Mouse (Mus musculus): ENCODE data around the gene Sec14l3. TPM values are rescaled to one million over a fixed set of nuclear protein-coding genes. Genes with fewer than 3 reads are reported as not detected.

Gene Sec14l3
- polyA plus RNA-seq, 1 experiment from 2014 or later = not detected

DNA sequence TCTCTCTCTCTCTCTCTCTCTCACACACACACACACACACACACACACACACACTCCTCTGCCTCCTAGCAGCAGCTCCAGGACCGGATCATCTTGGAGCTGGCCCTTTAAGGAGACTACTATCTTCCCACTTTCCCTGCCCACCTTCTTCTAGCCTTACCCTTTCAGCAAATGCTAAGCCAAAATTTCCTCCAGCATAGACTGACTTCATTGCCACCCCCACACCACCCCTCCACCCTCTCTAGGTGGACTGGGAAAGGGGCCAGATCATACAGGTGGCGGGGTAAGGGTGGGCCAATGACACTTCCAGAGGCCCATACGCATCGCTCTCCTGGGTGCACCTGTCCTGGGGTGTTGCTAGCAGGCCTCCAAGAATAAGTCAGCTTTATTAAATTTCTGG, 50.8 kb downstream of the Sec14l3 start:
- Histone ChIP-seq H3K36me3 (ENCODE audit: control insufficient read depth, insufficient read depth) (no peaks in the 10 kb centered on the region), H3K27me3 (ENCODE audit: control insufficient read depth, insufficient read depth, low read depth, low read length) (peaks cover 31% of the 10 kb centered on the region), H3K9me3 (replicated peaks; ENCODE audit: control insufficient read depth, low read length) (no peaks in the 10 kb centered on the region), H3K4me3 (ENCODE audit: low read depth, low read length) (no peak overlapping the region), H3K27ac (ENCODE audit: low read length) (no peak overlapping the region), H3K4me2 (ENCODE audit: low read depth, low read length) (no peak overlapping the region), H3K4me1 (ENCODE audit: control insufficient read depth, low read depth, low read length) (peaks cover 31% of the 10 kb centered on the region), H3K9ac (ENCODE audit: low read depth, low read length) (no peak overlapping the region)
- ATAC-seq (ENCODE audit: low read depth) = no peak
- 81% methylated on average over 4 of the region's 4 CpGs for WGBS (ENCODE audit: insufficient replicate concordance)

DNA sequence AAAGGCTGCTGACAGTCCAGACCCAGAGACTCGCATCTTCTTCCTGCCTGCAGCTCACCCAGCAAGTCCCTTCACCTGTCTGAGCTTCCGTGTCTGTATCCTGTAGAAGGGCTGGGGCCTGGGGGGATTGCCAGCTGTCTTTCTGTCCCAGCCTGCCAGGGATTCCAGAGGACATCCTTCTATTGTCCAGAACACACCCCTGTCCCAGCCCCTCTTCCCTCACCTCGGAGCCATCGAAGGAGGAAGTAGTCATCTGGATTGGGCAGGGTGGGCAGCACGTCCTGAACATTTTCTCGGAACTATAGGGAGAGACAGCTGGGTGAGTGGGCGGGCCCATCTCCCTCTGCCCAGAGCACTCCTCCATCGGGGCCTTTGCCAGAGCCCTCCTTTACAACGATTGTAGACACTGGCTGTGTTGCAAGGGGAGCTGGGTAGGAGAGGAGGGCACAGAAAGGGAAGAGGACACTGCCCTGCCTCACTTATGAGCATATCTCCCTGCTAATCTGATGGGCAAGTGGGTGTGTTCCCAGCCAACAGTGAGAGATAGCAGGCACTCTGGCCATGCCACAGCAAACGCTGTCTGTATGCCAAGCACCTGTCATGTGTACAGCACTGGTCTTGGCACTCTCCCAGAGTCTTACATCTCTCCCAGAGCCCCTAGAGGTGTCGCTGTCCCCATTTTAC, 52.0 kb downstream of the Sec14l3 start:
- 30% methylated on average over 11 of the region's 11 CpGs for WGBS (ENCODE audit: insufficient replicate concordance)

DNA sequence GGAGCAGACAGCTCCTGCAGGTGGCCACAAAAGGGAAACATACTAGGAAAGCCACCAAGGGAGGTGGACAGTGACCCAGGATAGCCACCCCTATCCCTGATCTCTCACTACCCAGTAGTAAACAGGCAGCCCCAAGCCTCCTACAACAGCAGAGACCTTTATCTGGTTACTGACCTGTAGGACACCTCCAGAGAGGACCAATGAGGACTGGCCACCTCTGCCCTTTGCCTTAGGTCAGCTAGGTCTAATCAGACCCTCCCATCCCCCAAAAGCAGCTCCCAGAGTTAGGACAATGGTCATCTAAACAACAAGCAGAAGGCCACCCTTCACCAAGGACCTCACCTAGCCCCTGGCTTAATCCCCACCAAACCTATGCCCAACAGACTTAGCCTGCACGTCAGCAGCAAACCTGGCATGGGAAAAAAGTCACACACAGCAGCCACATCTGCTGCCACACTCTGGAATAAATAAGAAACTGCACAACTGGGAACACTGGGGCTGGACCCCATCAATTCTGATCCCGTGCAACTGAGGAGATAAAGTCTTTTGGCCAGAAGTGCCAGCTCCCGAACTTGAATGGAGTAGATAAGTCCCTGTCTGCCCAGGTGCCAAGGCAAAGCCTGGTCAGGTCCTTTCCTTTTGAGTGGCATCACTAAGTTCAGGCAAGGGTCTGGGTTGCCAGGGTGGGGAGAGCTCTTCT, 52.9 kb downstream of the Sec14l3 start:
- ATAC-seq (ENCODE audit: low read depth) = peak; percentile 68
- Histone ChIP-seq H3K9ac (ENCODE audit: low read depth, low read length) (peak overlapping the region; percentile 63), H3K4me2 (ENCODE audit: low read depth, low read length) (peak overlapping the region; percentile 77), H3K9me3 (replicated peaks; ENCODE audit: control insufficient read depth, low read length) (no peaks in the 10 kb centered on the region), H3K27ac (ENCODE audit: low read length) (peak overlapping the region; percentile 62), H3K36me3 (ENCODE audit: control insufficient read depth, insufficient read depth) (no peaks in the 10 kb centered on the region), H3K27me3 (ENCODE audit: control insufficient read depth, insufficient read depth, low read depth, low read length) (peaks cover 35% of the 10 kb centered on the region), H3K4me1 (ENCODE audit: control insufficient read depth, low read depth, low read length) (peaks cover 33% of the 10 kb centered on the region), H3K4me3 (ENCODE audit: low read depth, low read length) (peak overlapping the region; percentile 68)
- WGBS (ENCODE audit: insufficient replicate concordance) = 11% methylated on average over 3 of the region's 3 CpGs

More for the DNA sequence above, 52.0 kb downstream of the Sec14l3 start:
- peaks cover 35% of the 10 kb centered on the region for H3K27me3 ChIP-seq (ENCODE audit: control insufficient read depth, insufficient read depth, low read depth, low read length)
- H3K4me1 ChIP-seq (ENCODE audit: control insufficient read depth, low read depth, low read length) = peaks cover 31% of the 10 kb centered on the region
- H3K4me2 ChIP-seq (ENCODE audit: low read depth, low read length) = peak overlapping the region; percentile 77
- H3K9ac ChIP-seq (ENCODE audit: low read depth, low read length) = peak overlapping the region; percentile 37
- peak overlapping the region; percentile 40; the same call in 1 of the 2 replicates for H3K27ac ChIP-seq (ENCODE audit: low read length)
- peak; percentile 63 for ATAC-seq (ENCODE audit: low read depth)
- peak overlapping the region; percentile 68 for H3K4me3 ChIP-seq (ENCODE audit: low read depth, low read length)
- H3K9me3 ChIP-seq (replicated peaks; ENCODE audit: control insufficient read depth, low read length) = no peaks in the 10 kb centered on the region
- H3K36me3 ChIP-seq (ENCODE audit: control insufficient read depth, insufficient read depth) = no peaks in the 10 kb centered on the region

DNA sequence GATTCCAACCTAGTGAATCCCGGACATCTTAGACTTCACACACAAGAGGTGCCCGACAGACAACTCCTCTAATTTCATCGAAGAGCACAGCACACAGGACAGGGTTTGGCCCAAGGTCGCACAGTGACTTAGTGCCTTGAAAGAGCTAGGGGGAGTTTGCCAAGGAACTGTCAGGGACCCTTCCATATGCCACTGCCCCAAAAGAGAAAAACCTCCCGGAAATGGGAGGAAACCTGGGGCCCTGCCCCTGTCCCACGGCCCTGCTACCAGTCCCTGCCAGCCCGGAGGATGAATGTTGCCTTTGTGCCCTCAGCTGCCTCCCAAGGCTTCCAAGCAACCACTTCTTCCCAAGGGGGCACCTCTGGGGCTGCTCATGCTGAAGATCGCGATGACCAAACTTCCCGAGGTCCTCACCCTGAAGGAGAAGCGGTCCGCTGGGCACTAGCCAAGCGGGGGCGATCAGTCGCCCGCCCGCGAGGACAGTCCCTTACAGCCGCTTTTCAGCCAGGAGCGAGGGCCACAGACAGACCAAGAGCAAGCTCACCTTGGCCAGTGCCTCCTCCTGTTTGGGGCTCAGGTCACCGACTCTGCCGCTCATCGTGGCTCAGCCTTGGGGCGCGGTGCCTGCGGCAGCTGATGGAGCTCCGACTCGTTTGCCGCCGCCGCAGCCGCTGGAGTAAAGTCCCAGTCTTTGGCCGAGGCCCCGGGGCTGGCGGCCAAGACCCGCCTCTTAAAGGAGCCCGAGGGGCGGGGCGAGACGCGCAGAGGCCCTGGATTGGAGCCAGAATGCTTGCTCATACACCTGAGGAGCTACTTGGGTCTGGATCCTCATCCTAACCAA, 53.7 kb downstream of the Sec14l3 start:
- H3K4me3 ChIP-seq (ENCODE audit: low read depth, low read length) = peak overlapping the region; percentile 68
- no peaks in the 10 kb centered on the region for H3K9me3 ChIP-seq (replicated peaks; ENCODE audit: control insufficient read depth, low read length)
- 2% methylated on average over 41 of the region's 41 CpGs for WGBS (ENCODE audit: insufficient replicate concordance)
- H3K4me2 ChIP-seq (ENCODE audit: low read depth, low read length) = peak overlapping the region; percentile 77
- H3K4me1 ChIP-seq (ENCODE audit: control insufficient read depth, low read depth, low read length) = peaks cover 34% of the 10 kb centered on the region
- peak overlapping the region; percentile 62 for H3K27ac ChIP-seq (ENCODE audit: low read length)
- ATAC-seq (ENCODE audit: low read depth) = peak; percentile 62
- H3K36me3 ChIP-seq (ENCODE audit: control insufficient read depth, insufficient read depth) = no peaks in the 10 kb centered on the region
- H3K9ac ChIP-seq (ENCODE audit: low read depth, low read length) = peak overlapping the region; percentile 63
- H3K27me3 ChIP-seq (ENCODE audit: control insufficient read depth, insufficient read depth, low read depth, low read length) = peaks cover 35% of the 10 kb centered on the region

DNA sequence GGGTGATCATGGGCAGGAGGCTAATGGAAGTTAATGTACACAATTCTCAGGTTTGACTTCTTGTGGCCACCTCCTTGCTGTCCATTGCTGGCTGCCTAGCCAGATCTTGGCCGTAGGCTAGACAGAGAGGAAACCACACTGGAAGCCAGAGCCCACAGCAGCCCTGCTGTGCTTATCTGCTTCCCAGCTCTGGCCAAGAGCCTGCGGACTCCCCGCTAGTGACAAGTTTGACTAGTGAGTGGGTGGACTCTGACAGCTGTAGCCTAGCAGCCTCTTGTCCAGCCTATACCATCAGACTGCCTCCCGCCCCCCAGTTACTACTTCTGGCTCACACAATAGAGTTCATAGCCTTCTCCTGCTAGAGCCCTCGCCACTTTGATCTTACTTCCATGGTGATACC, 55.0 kb downstream of the Sec14l3 start:
- H3K9ac ChIP-seq (ENCODE audit: low read depth, low read length) = no peak overlapping the region
- peaks cover 36% of the 10 kb centered on the region for H3K4me1 ChIP-seq (ENCODE audit: control insufficient read depth, low read depth, low read length)
- no peak overlapping the region for H3K27ac ChIP-seq (ENCODE audit: low read length)
- WGBS (ENCODE audit: insufficient replicate concordance) = 16% methylated on average over 5 of the region's 5 CpGs
- no peaks in the 10 kb centered on the region for H3K36me3 ChIP-seq (ENCODE audit: control insufficient read depth, insufficient read depth)
- no peak overlapping the region for H3K4me3 ChIP-seq (ENCODE audit: low read depth, low read length)
- H3K27me3 ChIP-seq (ENCODE audit: control insufficient read depth, insufficient read depth, low read depth, low read length) = peaks cover 35% of the 10 kb centered on the region
- ATAC-seq (ENCODE audit: low read depth) = 0 out of 2 replicates have a peak, but pooled peaks have one; percentile 7
- no peaks in the 10 kb centered on the region for H3K9me3 ChIP-seq (replicated peaks; ENCODE audit: control insufficient read depth, low read length)
- H3K4me2 ChIP-seq (ENCODE audit: low read depth, low read length) = no peak overlapping the region

DNA sequence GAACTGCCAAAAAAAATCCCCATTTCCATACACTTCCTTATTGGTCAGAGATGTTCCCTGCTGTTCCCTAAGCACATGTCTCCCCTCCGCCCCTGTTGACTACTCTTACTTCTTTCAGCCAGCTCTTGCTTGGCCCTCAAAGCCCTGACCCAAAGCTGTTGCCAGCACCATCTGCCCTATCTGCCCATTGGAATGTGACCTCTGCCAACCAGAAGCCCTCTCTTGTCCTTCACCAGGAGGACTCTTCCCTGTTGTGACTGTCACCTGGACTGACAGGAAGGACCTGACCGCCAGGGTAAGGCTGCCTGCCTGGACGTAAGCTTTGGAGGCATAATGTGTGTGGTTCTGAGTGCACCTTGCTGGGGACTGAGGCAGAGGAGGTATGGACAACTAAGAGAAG, 57.0 kb downstream of the Sec14l3 start:
- H3K27me3 ChIP-seq (ENCODE audit: control insufficient read depth, insufficient read depth, low read depth, low read length) = peaks cover 35% of the 10 kb centered on the region
- H3K9me3 ChIP-seq (replicated peaks; ENCODE audit: control insufficient read depth, low read length) = no peaks in the 10 kb centered on the region
- no peaks in the 10 kb centered on the region for H3K36me3 ChIP-seq (ENCODE audit: control insufficient read depth, insufficient read depth)
- H3K4me2 ChIP-seq (ENCODE audit: low read depth, low read length) = no peak overlapping the region
- peaks cover 29% of the 10 kb centered on the region for H3K4me1 ChIP-seq (ENCODE audit: control insufficient read depth, low read depth, low read length)
- 64% methylated on average over 3 of the region's 3 CpGs for WGBS (ENCODE audit: insufficient replicate concordance)
- H3K27ac ChIP-seq (ENCODE audit: low read length) = no peak overlapping the region
- no peak overlapping the region for H3K4me3 ChIP-seq (ENCODE audit: low read depth, low read length)
- no peak for ATAC-seq (ENCODE audit: low read depth)
- no peak overlapping the region for H3K9ac ChIP-seq (ENCODE audit: low read depth, low read length)

DNA sequence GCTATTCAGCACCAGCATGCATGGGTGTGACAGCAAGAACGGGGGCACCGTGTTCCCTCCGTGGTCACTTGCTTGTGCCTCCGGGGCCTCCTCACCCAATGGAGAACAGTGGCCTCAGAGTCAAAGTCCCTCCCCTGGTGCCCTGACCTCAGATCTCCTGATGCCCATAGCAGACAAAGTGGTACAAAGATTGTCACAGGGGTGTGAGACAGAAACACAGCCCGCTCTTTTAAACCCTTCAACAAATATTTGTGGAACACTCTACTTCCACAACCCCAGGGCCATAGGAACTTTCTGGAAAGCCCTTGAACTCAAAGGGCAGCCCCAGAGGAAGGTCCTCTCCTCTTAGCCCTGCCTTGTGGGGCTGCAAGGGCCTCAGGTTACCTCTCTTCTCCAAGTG, 57.6 kb downstream of the Sec14l3 start:
- H3K4me2 ChIP-seq (ENCODE audit: low read depth, low read length) = no peak overlapping the region
- peaks cover 35% of the 10 kb centered on the region for H3K27me3 ChIP-seq (ENCODE audit: control insufficient read depth, insufficient read depth, low read depth, low read length)
- WGBS (ENCODE audit: insufficient replicate concordance) = 43% methylated on average over 5 of the region's 5 CpGs
- H3K4me3 ChIP-seq (ENCODE audit: low read depth, low read length) = no peak overlapping the region
- H3K27ac ChIP-seq (ENCODE audit: low read length) = no peak overlapping the region
- peaks cover 23% of the 10 kb centered on the region for H3K4me1 ChIP-seq (ENCODE audit: control insufficient read depth, low read depth, low read length)
- ATAC-seq (ENCODE audit: low read depth) = no peak
- H3K36me3 ChIP-seq (ENCODE audit: control insufficient read depth, insufficient read depth) = no peaks in the 10 kb centered on the region
- no peak overlapping the region for H3K9ac ChIP-seq (ENCODE audit: low read depth, low read length)
- H3K9me3 ChIP-seq (replicated peaks; ENCODE audit: control insufficient read depth, low read length) = no peaks in the 10 kb centered on the region

DNA sequence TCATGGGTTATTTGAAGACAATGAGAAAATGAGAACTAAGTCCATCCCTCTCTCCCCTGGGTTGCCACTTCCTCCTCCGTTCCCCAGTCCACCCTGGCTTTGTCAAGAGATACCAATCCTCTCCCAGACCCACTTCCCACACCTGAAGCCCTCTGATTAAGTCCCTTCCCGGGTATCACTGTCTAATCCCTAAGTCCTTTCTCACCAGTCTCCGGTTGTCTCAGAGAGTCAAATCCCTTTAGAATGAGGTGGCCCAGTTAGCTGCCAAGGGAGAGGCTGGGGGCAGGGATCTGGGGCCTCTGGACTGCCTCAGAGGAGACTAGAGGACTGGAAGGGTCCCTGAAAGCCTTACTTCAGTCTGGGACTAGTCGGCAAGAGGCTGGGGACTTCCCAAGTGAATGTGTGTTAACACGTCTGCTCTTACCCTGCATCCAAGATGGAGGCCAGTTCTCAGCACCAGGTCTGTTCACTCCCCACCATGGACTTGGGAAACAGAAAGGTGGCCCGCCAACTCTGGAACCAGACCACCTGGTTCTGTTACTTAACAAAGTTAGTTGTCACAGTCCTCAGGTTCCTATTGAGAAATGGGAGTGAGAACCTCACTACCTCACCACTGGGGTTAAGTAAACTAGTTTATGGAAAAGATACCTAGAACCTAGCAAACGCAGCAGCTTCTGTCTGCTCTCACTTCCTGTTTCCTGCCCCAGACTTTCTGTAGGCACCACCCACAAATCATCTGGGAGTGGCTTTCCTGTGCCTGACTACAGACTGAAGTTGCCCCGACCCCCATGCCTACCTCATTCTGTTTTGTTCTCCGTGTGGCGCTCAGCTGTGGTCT, 58.3 kb downstream of the Sec14l3 start, which contains the start of gene Sec14l2:
Sec14l2 (minus strand) TSS at position 674 of the 838 bp plus-strand sequence.
- ATAC-seq (ENCODE audit: low read depth) = no peak
- H3K4me3 ChIP-seq (ENCODE audit: low read depth, low read length) = no peak within 1 kb of the TSS
- no peaks in the 10 kb centered on the region for H3K36me3 ChIP-seq (ENCODE audit: control insufficient read depth, insufficient read depth)
- H3K4me1 ChIP-seq (ENCODE audit: control insufficient read depth, low read depth, low read length) = peaks cover 16% of the 10 kb centered on the region
- 41% methylated on average over 10 of the region's 10 CpGs for WGBS (ENCODE audit: insufficient replicate concordance)
- H3K9me3 ChIP-seq (replicated peaks; ENCODE audit: control insufficient read depth, low read length) = no peaks in the 10 kb centered on the region
- H3K4me2 ChIP-seq (ENCODE audit: low read depth, low read length) = no peak within 1 kb of the TSS
- no peak within 1 kb of the TSS for H3K9ac ChIP-seq (ENCODE audit: low read depth, low read length)
- no peak within 1 kb of the TSS for H3K27ac ChIP-seq (ENCODE audit: low read length)
- peaks cover 28% of the 10 kb centered on the region for H3K27me3 ChIP-seq (ENCODE audit: control insufficient read depth, insufficient read depth, low read depth, low read length)
